Mouse (Mus musculus): ENCODE measurements around the gene Trim46.

DNA sequence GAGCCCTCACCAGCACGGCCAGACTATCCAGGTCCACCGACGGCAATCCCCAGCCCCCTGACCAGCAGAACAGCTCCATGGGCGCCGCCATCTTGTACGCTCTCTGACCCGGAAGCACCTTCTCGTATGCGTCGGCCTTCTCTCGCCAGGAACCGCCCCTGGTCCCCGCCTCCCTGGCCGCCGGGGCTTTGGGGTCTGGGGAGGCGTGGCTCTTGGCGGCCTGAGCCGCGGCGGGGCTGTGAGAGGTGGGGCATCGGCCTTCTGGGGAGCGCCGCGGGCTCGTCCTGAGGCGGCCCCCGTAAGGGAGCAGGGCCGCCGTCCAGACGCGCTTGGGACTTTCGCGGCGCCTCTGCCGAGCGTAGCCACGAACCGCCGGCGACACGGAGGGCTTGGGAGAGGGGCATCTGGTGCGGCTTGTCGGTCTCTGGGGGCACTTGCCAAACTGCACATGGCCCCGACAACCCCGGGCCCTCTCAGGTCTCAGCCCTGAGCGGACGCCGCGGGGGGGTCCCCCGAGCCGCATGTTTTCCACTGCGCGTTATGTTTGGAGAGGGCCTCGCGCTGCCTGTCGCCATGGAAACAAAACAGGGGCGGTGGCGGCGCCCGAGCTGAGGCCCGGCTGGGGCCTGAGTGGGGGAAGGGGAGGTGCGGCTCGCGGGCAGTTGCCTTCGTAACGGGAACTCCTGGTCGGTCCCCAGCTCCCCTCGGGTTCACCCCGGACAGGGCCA, 32.1 kb downstream of the Trim46 start:
- no peak for TF ChIP-seq ZC3H11A (IDR thresholded peaks at IDR 0.05; ENCODE audit: borderline replicate concordance, low read depth, low read length)
- no peak for TF ChIP-seq CHD2 (IDR thresholded peaks at IDR 0.05; ENCODE audit: low read depth, low read length)

Measured in ES-E14 (cell line).